Mouse (Mus musculus) kidney, embryonic 15.5 days (tissue): ENCODE measurements around the gene Ccl28. TPM values are rescaled to one million over a fixed set of nuclear protein-coding genes. Genes with fewer than 3 reads are reported as not detected.
"Not testable (repeated sequence)": the region's sequence is repeated elsewhere in the genome, so short reads cannot be mapped to it uniquely, and the experiment has no call there.

Source experiments
- ATAC-seq: fragments of 200-750 bp; cut with Nextera tagmentation; replicated peaks from 2 replicates; pipeline ENCODE4 v1.8.0; 2017; ENCODE audit warnings: moderate TSS enrichment; ENCODE audit not compliant: low FRiP score
- H3K27ac ChIP-seq: fragments of 300-500 bp; sonication (generic); 2 replicates; pipeline ENCODE4 v1.5.1; 2015; ENCODE audit warnings: mild to moderate bottlenecking, inconsistent platforms
- H3K27me3 ChIP-seq: fragments of 300-500 bp; sonication (generic); 2 replicates; pipeline ENCODE4 v1.6.1; 2015; ENCODE audit warnings: inconsistent platforms
- H3K36me3 ChIP-seq: fragments of 300-500 bp; sonication (generic); 2 replicates; pipeline ENCODE4 v1.6.1; 2015; ENCODE audit warnings: inconsistent platforms
- H3K4me1 ChIP-seq: fragments of 300-500 bp; sonication (generic); 2 replicates; pipeline ENCODE4 v1.6.1; 2015; ENCODE audit warnings: inconsistent platforms
- H3K4me2 ChIP-seq: fragments of 300-500 bp; sonication (generic); 2 replicates; pipeline ENCODE4 v1.6.1; 2015; ENCODE audit warnings: moderate library complexity, mild to moderate bottlenecking, inconsistent platforms
- H3K4me3 ChIP-seq: fragments of 300-500 bp; sonication (generic); replicated peaks from 2 replicates; pipeline ENCODE4 v1.5.1; 2015; ENCODE audit warnings: mild to moderate bottlenecking, inconsistent platforms
- H3K9ac ChIP-seq: fragments of 300-500 bp; sonication (generic); 2 replicates; pipeline ENCODE4 v1.6.1; 2015; ENCODE audit warnings: mild to moderate bottlenecking, inconsistent platforms
- H3K9me3 ChIP-seq: fragments of 300-500 bp; sonication (generic); replicated peaks from 2 replicates; pipeline ENCODE4 v1.6.1; 2016; ENCODE audit warnings: inconsistent platforms
- WGBS: fragments of 180-500 bp; shearing (Covaris S2); methylation state at CpG from one replicate; pipeline ENCODE4 v1.1.7; 2015; ENCODE audit warnings: mixed read lengths; 5-methylcytosine and 5-hydroxymethylcytosine counted together
- polyA plus RNA-seq: library from polyadenylated mRNA; unstranded; fragments of >200 nt; fragmentation: Nextera tagmentation; extraction: Ambion mirVana; gene quantifications from 2 replicates; pipeline ENCODE4 v1.2.1, GENCODE M21; 2015

The Ccl28 gene
- polyA plus RNA-seq, 1 experiment from 2014 or later = 0.13 TPM

- H3K4me2 ChIP-seq = peak overlapping the region; percentile 71
- not testable (repeated sequence) for H3K9ac ChIP-seq, H3K27me3 ChIP-seq, H3K9me3 ChIP-seq, H3K27ac ChIP-seq, ATAC-seq
- 59% methylated on average over 3 of the region's 3 CpGs for WGBS
- peaks cover 16% of the 10 kb centered on the region; the same call in 1 of the 2 replicates for H3K36me3 ChIP-seq
- peaks cover 36% of the 10 kb centered on the region for H3K4me1 ChIP-seq
- peak overlapping the region; percentile 97 for H3K4me3 ChIP-seq
Observed at GRCm38 (mm10) chr13:119691958-119692357, 68.3 kb downstream of the Ccl28 start.

- Histone ChIP-seq H3K9me3 (no peaks in the 10 kb centered on the region), H3K4me1 (peaks cover 35% of the 10 kb centered on the region), H3K27me3 (no peaks in the 10 kb centered on the region), H3K9ac (no peak overlapping the region), H3K4me3 (no peak overlapping the region), H3K4me2 (no peak overlapping the region), H3K36me3 (peaks cover 42% of the 10 kb centered on the region), H3K27ac (no peak overlapping the region)
- WGBS = 69% methylated on average over 4 of the region's 4 CpGs
- no peak for ATAC-seq
Observed at GRCm38 (mm10) chr13:119695676-119696075, 72.1 kb downstream of the Ccl28 start.

- Histone ChIP-seq H3K27me3 (no peaks in the 10 kb centered on the region), H3K36me3 (peaks cover 47% of the 10 kb centered on the region), H3K9me3 (no peaks in the 10 kb centered on the region), H3K4me3 (no peak overlapping the region), H3K4me1 (peaks cover 30% of the 10 kb centered on the region), H3K4me2 (no peak overlapping the region), H3K27ac (no peak overlapping the region), H3K9ac (no peak overlapping the region)
- ATAC-seq = no peak
- WGBS = 73% methylated on average over 1 of the region's 1 CpGs
Observed at GRCm38 (mm10) chr13:119696496-119696895, 72.9 kb downstream of the Ccl28 start.

GRCm38 (mm10) chr13:119698436-119698835, 74.8 kb downstream of the Ccl28 start:
- H3K4me1 ChIP-seq = peaks cover 22% of the 10 kb centered on the region
- H3K36me3 ChIP-seq = peaks cover 64% of the 10 kb centered on the region
- whole genome bisulfite sequencing = 87% methylated on average over 4 of the region's 4 CpGs
- H3K4me2 ChIP-seq = no peak overlapping the region
- ATAC-seq = 0 out of 2 replicates have a peak, but pooled peaks have one; percentile 49
- no peak overlapping the region for H3K4me3 ChIP-seq
- no peak overlapping the region for H3K9ac ChIP-seq
- H3K9me3 ChIP-seq = no peaks in the 10 kb centered on the region
- no peaks in the 10 kb centered on the region for H3K27me3 ChIP-seq
- H3K27ac ChIP-seq = no peak overlapping the region

Other genes with a start within 250 kb of the Ccl28 start
- 86.6 and 96.4 TPM in 2 replicates for gene Paip1, start 195.2 kb upstream of the Ccl28 start, polyA plus RNA-seq
- 65.5 and 68.0 TPM in 2 replicates for gene 4833420G17Rik, start 161.1 kb upstream of the Ccl28 start, polyA plus RNA-seq
- 1.6 and 2.5 TPM in 2 replicates for gene Tmem267, start 135.8 kb upstream of the Ccl28 start, polyA plus RNA-seq
- 1.1 and 1.7 TPM in 2 replicates for gene 3110070M22Rik, start 135.4 kb upstream of the Ccl28 start, polyA plus RNA-seq
- gene Hmgcs1, start 66.6 kb downstream of the Ccl28 start, polyA plus RNA-seq = 179 and 188 TPM in 2 replicates
- 1.1 TPM in 2 replicates for gene Nim1k, start 132.1 kb downstream of the Ccl28 start, polyA plus RNA-seq
- gene Zfp131, start 167.1 kb downstream of the Ccl28 start, polyA plus RNA-seq = 37.0 and 37.3 TPM in 2 replicates
- gene AF067063, start 206.4 kb downstream of the Ccl28 start, polyA plus RNA-seq = not detected in 2 replicates
- not detected in 2 replicates for gene D13Ertd608e, start 212.2 kb downstream of the Ccl28 start, polyA plus RNA-seq